Mouse (Mus musculus) hindbrain, embryonic 11.5 days (tissue): ENCODE results near the gene Bdh2. TPM values are rescaled to one million over a fixed set of nuclear protein-coding genes. Genes with fewer than 3 reads are reported as not detected.
A peak's percentile ranks its signal among the peaks of the same experiment; 100 is the strongest.

Experiments
- ATAC-seq: fragments of 200-750 bp; cut with Nextera tagmentation; 2 replicates; pipeline ENCODE4 v1.8.0; 2017; ENCODE audit warnings: mild to moderate bottlenecking, moderate TSS enrichment, moderate library complexity; ENCODE audit not compliant: low FRiP score
- DNase-seq: peaks from one replicate; pipeline ENCODE4 v3.0.0-alpha.2; 2015; ENCODE audit warnings: low spot score
- H3K27ac ChIP-seq: fragments of 300-500 bp; sonication (generic); 2 replicates; pipeline ENCODE4 v1.5.1; 2014; ENCODE audit warnings: mild to moderate bottlenecking, low read depth, low read length
- H3K27me3 ChIP-seq: fragments of 300-500 bp; sonication (generic); 2 replicates; pipeline ENCODE4 v1.6.1; 2014; ENCODE audit warnings: mild to moderate bottlenecking, low read length, moderate library complexity, mixed read lengths; ENCODE audit not compliant: control insufficient read depth, insufficient read depth
- H3K36me3 ChIP-seq: fragments of 300-500 bp; sonication (generic); 2 replicates; pipeline ENCODE4 v1.6.1; 2014; ENCODE audit warnings: mild to moderate bottlenecking, low read length, moderate library complexity, mixed read lengths; ENCODE audit not compliant: control insufficient read depth, insufficient read depth
- H3K4me1 ChIP-seq: fragments of 300-500 bp; sonication (generic); replicated peaks from 2 replicates; pipeline ENCODE4 v1.6.1; 2014; ENCODE audit warnings: low read length, mixed read lengths; ENCODE audit not compliant: control insufficient read depth, insufficient read depth
- H3K4me2 ChIP-seq: fragments of 300-500 bp; sonication (generic); replicated peaks from 2 replicates; pipeline ENCODE4 v1.6.1; 2014; ENCODE audit warnings: mild to moderate bottlenecking, low read depth, low read length
- H3K4me3 ChIP-seq: fragments of 300-500 bp; sonication (generic); 2 replicates; pipeline ENCODE4 v1.5.1; 2014; ENCODE audit warnings: low read depth, low read length
- H3K9ac ChIP-seq: fragments of 300-500 bp; sonication (generic); 2 replicates; pipeline ENCODE4 v1.6.1; 2014; ENCODE audit warnings: low read depth, low read length
- H3K9me3 ChIP-seq: fragments of 300-500 bp; sonication (generic); 2 replicates; pipeline ENCODE4 v1.6.1; 2016; ENCODE audit warnings: low read length; ENCODE audit not compliant: control insufficient read depth
- WGBS: fragments of 180-500 bp; shearing (Covaris S2); extraction: QIAGEN DNeasy Blood & Tissue Kit; methylation state at CpG from one replicate; pipeline ENCODE4 v1.1.7; 2014; 5-methylcytosine and 5-hydroxymethylcytosine counted together
- polyA plus RNA-seq: library from polyadenylated mRNA; unstranded; fragments of >200 nt; fragmentation: Nextera tagmentation; extraction: Ambion mirVana; gene quantifications from 2 replicates; pipeline ENCODE4 v1.2.1, GENCODE M21; 2014

Bdh2 gene
- polyA plus RNA-seq, 1 experiment from 2014 or later: 5.1 TPM

DNA sequence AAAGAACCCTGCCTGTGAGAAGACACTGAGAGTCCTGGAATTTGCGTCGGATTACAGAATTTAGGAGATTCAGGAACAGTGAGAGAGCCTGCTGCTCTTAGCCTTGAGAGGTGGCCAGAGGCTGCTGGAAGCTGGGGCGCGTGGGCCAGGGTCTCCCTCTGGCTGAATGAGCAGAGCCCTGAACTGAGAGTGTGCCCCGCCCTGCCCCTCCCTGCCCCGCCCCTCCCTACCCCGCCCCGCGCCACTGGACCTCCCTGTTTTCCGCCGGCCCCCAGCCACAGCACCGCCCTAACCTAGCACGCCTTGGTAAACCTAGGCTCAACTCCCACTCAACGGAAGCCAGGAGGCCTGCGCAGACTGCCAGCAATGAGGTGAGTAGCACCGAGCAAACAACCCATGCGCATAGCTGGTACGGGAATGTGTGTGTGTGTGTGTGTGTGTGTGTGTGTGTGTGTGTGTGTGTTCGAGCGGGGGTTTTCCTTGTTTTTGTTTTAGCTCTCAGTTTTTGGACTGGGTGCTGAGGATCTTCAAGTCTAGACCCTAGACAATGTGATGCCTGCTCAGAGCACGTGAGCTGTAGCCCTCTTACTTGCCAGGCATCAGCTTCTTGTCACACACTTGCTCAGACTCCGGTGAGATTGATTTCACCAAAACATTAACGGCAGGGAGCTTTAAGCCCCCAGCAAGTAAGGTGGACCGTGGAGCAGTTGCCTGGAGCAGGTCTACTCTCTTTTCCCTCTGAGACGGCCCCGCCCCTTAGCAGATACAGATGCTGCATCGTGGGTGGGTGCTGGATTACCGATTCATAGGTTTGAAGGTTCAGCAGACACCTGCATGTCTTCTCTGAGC is 26.6 kb downstream of the Bdh2 start, which contains the start of gene Slc9b2:
Gene Slc9b2, plus strand, starts transcription at position 290 of the 849 bp plus-strand sequence.
- Histone ChIP-seq H3K9me3 (no peaks in the 10 kb centered on the region), H3K27ac (no peak within 1 kb of the TSS), H3K4me3 (peak within 1 kb of the TSS; percentile 25), H3K4me2 (peak within 1 kb of the TSS; percentile 50), H3K4me1 (no peaks in the 10 kb centered on the region; the same call in 1 of the 2 replicates), H3K27me3 (no peaks in the 10 kb centered on the region), H3K36me3 (no peaks in the 10 kb centered on the region), H3K9ac (peak within 1 kb of the TSS; percentile 27; the same call in 1 of the 2 replicates)
- WGBS: 19% methylated on average over 21 of the region's 28 CpGs
- peak; percentile 51 for DNase-seq
- ATAC-seq: peak; percentile 73

DNA sequence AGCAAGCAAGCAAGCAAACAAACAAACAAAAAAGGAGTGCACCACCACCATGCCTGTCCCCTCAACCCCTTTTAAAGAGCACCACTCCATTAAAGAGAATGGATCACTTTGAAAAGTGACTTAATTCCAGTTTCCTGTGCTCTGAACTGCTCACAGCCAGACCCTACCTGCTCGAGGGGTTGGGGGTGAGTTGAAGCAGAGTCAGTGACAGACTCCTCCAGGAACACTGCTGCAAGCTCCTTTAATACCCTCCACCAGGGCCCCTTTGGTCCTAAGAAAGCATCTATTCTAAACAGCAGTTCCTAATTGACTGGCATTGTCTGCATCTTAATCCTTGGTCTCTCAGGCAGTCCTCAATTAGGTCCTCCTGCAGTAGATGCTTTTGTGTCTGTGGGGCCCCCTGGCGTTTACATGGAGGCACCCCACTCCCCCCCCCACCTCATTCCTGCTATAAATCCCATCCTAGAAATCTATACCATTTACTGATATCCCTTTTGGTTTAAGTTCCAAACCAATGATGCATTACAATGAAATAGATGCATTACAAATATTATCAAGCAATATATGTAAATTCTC is 32.0 kb downstream of the Bdh2 start:
- Histone ChIP-seq H3K27me3 (no peaks in the 10 kb centered on the region), H3K4me1 (no peaks in the 10 kb centered on the region; the same call in 1 of the 2 replicates), H3K9me3 (no peaks in the 10 kb centered on the region), H3K4me3 (no peak overlapping the region), H3K27ac (no peak overlapping the region), H3K36me3 (no peaks in the 10 kb centered on the region), H3K9ac (no peak overlapping the region), H3K4me2 (no peak overlapping the region)
- 27% methylated on average over 2 of the region's 2 CpGs for WGBS
- ATAC-seq (no peak), DNase-seq (no peak)

- Histone ChIP-seq H3K27me3 (no peaks in the 10 kb centered on the region), H3K27ac (no peak overlapping the region), H3K4me3 (no peak overlapping the region), H3K36me3 (no peaks in the 10 kb centered on the region), H3K4me2 (no peak overlapping the region), H3K9ac (no peak overlapping the region), H3K4me1 (no peaks in the 10 kb centered on the region), H3K9me3 (no peaks in the 10 kb centered on the region)
- peak; percentile 73 for ATAC-seq
- WGBS: 45% methylated on average over 2 of the region's 2 CpGs
- DNase-seq: peak; percentile 51
These were observed 32.7 kb downstream of the Bdh2 start for GRCm38 (mm10) chr3:135313727-135314126.

DNA sequence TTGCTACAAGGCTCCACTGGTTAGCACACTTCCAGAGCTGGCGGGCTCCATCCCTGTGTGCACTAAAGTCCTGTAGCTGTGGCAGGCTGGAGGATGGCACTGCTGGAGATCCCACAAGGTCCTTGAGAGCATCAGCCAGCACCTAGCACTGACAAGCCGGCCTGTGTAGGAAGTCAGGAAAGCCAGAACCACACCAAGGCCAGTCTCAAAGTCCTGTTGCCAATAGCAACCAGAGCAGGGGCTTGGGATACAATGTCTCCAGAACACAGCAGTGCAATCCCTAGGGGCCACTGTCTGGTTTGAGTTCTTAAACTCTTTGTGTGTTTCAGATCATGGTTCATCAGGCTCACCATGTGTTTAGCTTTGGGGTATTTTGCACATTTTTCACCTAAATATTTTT is 33.8 kb downstream of the Bdh2 start:
- DNase-seq (peak; percentile 21), ATAC-seq (peak; percentile 23; the same call in 1 of the 2 replicates)
- Histone ChIP-seq H3K27ac (no peak overlapping the region), H3K4me1 (no peaks in the 10 kb centered on the region), H3K27me3 (no peaks in the 10 kb centered on the region), H3K4me3 (no peak overlapping the region), H3K4me2 (no peak overlapping the region), H3K9me3 (no peaks in the 10 kb centered on the region), H3K9ac (no peak overlapping the region), H3K36me3 (no peaks in the 10 kb centered on the region)
- WGBS: 68% methylated on average over 2 of the region's 2 CpGs

GRCm38 (mm10) chr3:135315720-135316425 is 34.9 kb downstream of the Bdh2 start:
- 93% methylated on average over 9 of the region's 9 CpGs for WGBS

GRCm38 (mm10) chr3:135318331-135318730 is 37.3 kb downstream of the Bdh2 start:
- Histone ChIP-seq H3K27me3 (no peaks in the 10 kb centered on the region), H3K9me3 (no peaks in the 10 kb centered on the region), H3K4me2 (no peak overlapping the region), H3K27ac (no peak overlapping the region), H3K4me1 (no peaks in the 10 kb centered on the region), H3K4me3 (no peak overlapping the region), H3K9ac (no peak overlapping the region), H3K36me3 (no peaks in the 10 kb centered on the region)
- ATAC-seq (no peak), DNase-seq (no peak)
- 88% methylated on average over 11 of the region's 11 CpGs for WGBS

More at GRCm38 (mm10) chr3:135315720-135316425, 34.9 kb downstream of the Bdh2 start:
- Histone ChIP-seq H3K4me3 (no peak overlapping the region), H3K27ac (no peak overlapping the region), H3K4me2 (no peak overlapping the region), H3K4me1 (no peaks in the 10 kb centered on the region), H3K36me3 (no peaks in the 10 kb centered on the region), H3K27me3 (no peaks in the 10 kb centered on the region), H3K9ac (no peak overlapping the region), H3K9me3 (no peaks in the 10 kb centered on the region)
- ATAC-seq (no peak), DNase-seq (no peak)

GRCm38 (mm10) chr3:135324354-135324753 is 43.3 kb downstream of the Bdh2 start:
- Histone ChIP-seq H3K27me3 (no peaks in the 10 kb centered on the region), H3K9me3 (no peaks in the 10 kb centered on the region), H3K36me3 (no peaks in the 10 kb centered on the region), H3K9ac (no peak overlapping the region), H3K27ac (no peak overlapping the region), H3K4me3 (no peak overlapping the region), H3K4me2 (no peak overlapping the region), H3K4me1 (no peaks in the 10 kb centered on the region; the same call in 1 of the 2 replicates)
- DNase-seq (no peak), ATAC-seq (no peak)
- WGBS: 36% methylated on average over 6 of the region's 6 CpGs

- Histone ChIP-seq H3K9me3 (no peaks in the 10 kb centered on the region), H3K27me3 (no peaks in the 10 kb centered on the region), H3K27ac (no peak overlapping the region), H3K4me1 (no peaks in the 10 kb centered on the region; the same call in 1 of the 2 replicates), H3K4me2 (no peak overlapping the region), H3K4me3 (no peak overlapping the region), H3K36me3 (no peaks in the 10 kb centered on the region), H3K9ac (no peak overlapping the region)
- DNase-seq: no peak
- ATAC-seq: no peak
- WGBS: 77% methylated on average over 6 of the region's 6 CpGs
These were observed 46.2 kb downstream of the Bdh2 start for GRCm38 (mm10) chr3:135327176-135327575.
